15 mouse cellular contexts compared by ENCODE assay signal in the genomic region with DNA sequence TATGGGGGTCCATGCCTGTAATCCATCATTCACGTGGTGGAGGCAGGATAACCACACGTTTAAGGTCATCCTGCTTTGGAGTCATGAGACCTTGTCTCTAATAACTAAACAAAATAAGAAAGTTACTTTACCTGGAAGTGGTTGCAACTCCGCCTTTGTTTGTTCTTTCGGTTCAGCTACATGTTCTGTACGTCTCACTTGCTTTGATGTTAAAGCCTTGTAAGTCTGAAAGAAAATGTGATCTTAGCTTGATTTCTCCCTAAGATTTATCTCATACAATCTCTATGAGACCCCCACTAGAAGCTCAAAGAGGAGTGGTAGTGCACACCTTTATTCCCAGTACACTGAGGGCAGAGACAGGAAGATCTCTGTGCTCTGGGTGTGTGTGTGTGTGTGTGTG. TPM values are rescaled to one million over a fixed set of nuclear protein-coding genes. Genes with fewer than 3 reads are reported as not detected.
"Had no signal": no experiment of that assay in that cellular context is flagged by ENCODE, and none has a peak within 500 bp of the region (broad histone marks: within the 10 kb centered on the region; RNA-seq: fewer than 3 reads in every experiment).

No protein-coding gene starts in this region.

- H3K4me3 ChIP-seq: midbrain, embryonic 10.5 days; myocyte; neural tube, embryonic 12.5 days; stomach, embryonic 15.5 days had no signal

- H3K9me3 ChIP-seq: midbrain, embryonic 10.5 days; neural tube, embryonic 12.5 days; stomach, embryonic 15.5 days had no signal

- H3K4me2 ChIP-seq: lung, embryonic 14.5 days; neural tube, embryonic 12.5 days; stomach, embryonic 15.5 days had no signal

- DNase-seq: lung, adult 18-20 months; lung, embryonic 14.5 days; lung, postnatal 10 days; lung, postnatal 4 days; midbrain, embryonic 14.5 days; right cerebral cortex, postnatal 14 days; thymus, postnatal 25 days; thymus, postnatal 4 days had no signal

- H3K9ac ChIP-seq: lung, embryonic 14.5 days; neural tube, embryonic 12.5 days; stomach, embryonic 15.5 days had no signal

- H3K36me3 ChIP-seq: midbrain, embryonic 10.5 days; neural tube, embryonic 12.5 days; stomach, embryonic 15.5 days had no signal

- ATAC-seq: midbrain, embryonic 16.5 days had no signal

- H3K27ac ChIP-seq: midbrain, embryonic 10.5 days; neural tube, embryonic 12.5 days; stomach, embryonic 15.5 days; stomach, postnatal 0 days had no signal

RNA-seq across cellular contexts. Expression of a gene that starts 5.4 kb away (rescaled TPM):
- polyA plus RNA-seq: neural tube, embryonic 14.5 days had no signal
